Mouse (Mus musculus) 3T3-L1 (cell line): ENCODE data around the gene Vmn2r97.
A peak's percentile ranks its signal among the peaks of the same experiment; 100 is the strongest.
"Not testable (repeated sequence)": the region's sequence is repeated elsewhere in the genome, so short reads cannot be mapped to it uniquely, and the experiment has no call there.

Experiments
- DNase-seq: peaks from one replicate; pipeline ENCODE4 v3.0.0-alpha.2; 2015; ENCODE audit warnings: low read depth, low spot score

Gene Vmn2r97

GRCm38 (mm10) chr17:18914000-18914399 lies at the start of gene Vmn2r97:
TSS of gene Vmn2r97 (plus strand) at chr17:18914300.
- DNase-seq, result not testable (repeated sequence)

GRCm38 (mm10) chr17:18882436-18882835 lies 31.7 kb upstream of the Vmn2r97 start:
- DNase-seq, result not testable (repeated sequence)

GRCm38 (mm10) chr17:18889745-18890329 lies 24.3 kb upstream of the Vmn2r97 start:
- peak; percentile 59 for DNase-seq

- not testable (repeated sequence) for DNase-seq
Measured at GRCm38 (mm10) chr17:18957800-18958199, 43.7 kb downstream of the Vmn2r97 start.

GRCm38 (mm10) chr17:18968371-18969275 lies 54.5 kb downstream of the Vmn2r97 start:
- DNase-seq, result no peak
